Mouse (Mus musculus) cerebellum, adult (tissue): Measurements from ENCODE around the gene Ndufc2.

ENCODE experiments used
- ATAC-seq: cut with Nextera tagmentation; 2 replicates; pipeline ENCODE4 v1.9.2; 2017; ENCODE audit warnings: mild to moderate bottlenecking, moderate library complexity, mixed read lengths; ENCODE audit not compliant: insufficient number of reproducible peaks, low FRiP score, low TSS enrichment

The Ndufc2 gene

DNA sequence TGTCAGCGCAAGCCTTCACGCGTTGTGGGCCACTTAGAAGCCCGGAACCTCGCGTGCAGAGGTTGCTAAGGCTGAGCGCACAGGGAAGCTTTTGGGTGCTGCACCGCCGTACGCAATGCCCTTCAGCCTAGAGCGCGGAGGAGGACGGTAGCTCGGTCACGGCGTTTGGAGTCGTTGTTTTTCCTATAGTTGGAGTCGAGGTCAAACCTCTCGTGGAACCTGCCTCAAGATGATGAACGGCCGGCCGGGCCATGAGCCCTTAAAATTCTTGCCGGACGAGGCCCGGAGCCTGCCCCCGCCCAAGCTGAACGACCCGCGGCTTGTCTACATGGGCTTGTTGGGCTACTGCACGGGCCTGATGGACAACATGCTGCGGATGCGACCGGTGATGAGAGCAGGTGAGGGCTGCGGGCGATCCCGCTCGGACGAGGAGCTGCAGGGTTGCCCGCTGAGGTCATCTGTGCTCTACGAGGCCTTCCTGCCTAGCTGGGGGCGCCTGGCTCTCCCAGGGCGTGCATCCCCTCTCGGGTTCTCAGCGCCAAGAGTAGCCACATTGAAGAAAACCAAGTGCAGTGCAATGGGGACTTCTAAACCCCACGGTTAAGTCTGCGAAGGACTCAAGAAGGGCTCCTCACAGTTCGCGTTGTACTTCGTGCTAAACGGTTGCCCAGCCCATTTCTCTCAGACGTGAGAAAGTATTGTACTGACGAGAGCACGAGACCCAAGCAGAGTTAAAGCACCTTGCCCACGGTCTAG is at the start of gene Ndufc2:
TSS of gene Ndufc2 (plus strand) at position 44 of the 756 bp plus-strand sequence.
- peak; percentile 79 for ATAC-seq

DNA sequence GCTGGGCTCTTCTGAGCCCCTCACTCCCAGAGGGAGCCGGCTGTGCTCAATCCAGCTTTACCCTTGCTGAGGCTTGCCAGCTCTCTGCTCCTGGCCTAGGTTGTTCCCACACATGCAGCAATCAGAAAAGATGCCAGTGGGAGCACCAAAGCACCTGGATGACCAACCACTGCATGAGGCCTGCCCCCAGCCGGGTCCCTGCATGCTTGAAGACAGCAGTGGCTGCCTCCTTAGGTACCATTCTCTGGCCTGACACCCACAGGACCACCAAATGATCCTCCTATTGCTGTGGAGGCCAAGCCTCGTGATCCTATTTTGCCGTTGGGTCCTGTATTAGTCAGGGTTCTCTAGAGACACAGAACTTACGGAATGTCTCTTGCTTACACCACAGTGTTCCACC is 48.9 kb upstream of the Ndufc2 start:
- ATAC-seq, result no peak

DNA sequence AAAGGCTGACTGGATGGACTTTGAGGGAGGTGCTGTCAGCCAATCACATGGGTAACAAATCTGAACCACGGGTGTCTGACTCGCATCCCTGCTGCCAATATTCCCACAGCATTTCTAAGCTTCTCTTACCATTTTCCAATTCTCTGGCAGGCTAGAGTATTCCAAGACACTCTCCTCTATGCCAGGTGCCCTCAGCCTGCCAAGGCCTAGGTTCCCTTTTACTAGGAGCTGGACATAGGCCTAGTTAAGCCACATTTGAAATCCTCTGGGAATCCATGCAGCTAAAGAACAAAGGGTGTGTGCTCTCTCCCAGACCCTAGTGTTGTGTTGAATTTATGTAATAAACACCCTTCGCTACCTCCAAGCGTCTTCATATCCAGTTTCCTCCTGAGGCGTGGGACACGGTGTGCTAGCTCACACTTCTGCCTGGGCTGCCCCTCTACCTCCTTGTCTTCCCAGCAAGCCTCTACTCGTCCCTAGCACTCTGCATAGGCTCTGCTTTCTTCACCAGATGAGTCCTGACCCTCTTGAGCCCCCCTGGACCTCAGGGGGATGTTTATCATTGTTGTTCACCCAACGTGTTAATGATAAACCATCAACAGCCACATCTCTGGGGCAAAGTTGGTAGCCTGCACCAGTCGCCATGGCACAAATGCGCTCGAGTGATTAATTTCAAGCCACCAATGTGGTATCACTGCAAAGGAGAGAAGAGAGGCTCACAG is 47.9 kb upstream of the Ndufc2 start:
- ATAC-seq, result no peak

DNA sequence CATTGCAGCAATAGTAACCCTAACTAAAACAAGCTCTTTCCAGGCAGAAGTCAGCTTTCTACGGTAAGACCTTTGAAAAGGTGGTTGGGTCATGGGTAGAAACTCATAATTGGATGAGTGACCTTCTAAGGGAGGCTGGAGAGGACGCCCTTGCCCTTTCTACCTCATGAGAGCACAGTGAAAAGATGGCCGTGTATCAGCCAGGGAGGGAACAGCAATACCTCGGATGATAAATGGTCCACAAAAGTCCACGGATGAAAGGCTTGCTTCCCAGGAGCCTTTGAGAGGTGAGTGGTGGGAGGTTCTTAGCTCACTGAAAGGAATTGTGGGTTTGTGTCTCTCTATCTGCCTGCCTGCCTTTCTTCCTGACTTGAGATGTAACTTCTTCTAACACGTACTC is 46.4 kb upstream of the Ndufc2 start:
- no peak for ATAC-seq

GRCm38 (mm10) chr7:97355068-97355841 is 44.5 kb upstream of the Ndufc2 start:
- ATAC-seq, result no peak

DNA sequence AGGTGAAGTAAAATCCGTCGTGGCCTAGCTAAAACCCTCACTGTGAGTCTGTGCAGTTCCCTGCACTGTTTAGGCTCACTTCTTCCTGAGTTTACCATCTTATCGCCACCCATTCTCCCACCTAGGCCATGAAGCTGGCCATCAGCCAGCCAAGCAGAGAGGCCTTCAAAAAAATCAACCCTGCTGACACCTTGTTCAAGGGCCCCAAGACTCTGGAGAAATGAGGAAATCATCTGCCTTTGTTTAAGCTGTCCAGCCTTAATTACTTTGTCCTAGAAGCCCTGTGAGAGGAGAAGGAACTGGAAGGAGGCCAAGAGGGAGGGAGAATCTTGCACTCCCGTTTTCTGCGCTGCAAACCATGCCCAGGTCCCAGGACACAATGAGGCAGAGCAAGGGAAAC is 43.5 kb upstream of the Ndufc2 start:
- ATAC-seq, result no peak

DNA sequence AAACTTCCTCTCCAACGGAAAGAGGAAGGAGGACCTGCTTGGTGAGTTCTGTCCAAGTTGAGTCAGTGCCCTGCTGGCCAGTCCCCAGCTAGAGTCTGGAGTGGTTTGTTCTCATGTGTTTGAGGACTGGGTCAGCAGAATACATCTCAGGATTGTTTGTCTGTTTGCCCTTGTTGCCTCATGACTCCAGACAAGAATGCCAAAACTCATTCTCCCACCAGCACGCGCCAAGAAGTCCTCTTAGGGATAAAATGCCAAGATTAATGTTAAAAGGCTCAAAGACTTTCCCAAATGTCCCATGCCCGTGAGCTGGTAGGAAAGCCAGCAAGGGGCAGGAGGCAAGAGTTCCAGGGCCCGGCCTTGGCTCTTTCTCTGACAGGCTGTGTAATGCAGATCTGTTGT is 42.9 kb upstream of the Ndufc2 start:
- ATAC-seq, result no peak

- ATAC-seq, result no peak
Measured at GRCm38 (mm10) chr7:97357840-97358239, 42.0 kb upstream of the Ndufc2 start.

DNA sequence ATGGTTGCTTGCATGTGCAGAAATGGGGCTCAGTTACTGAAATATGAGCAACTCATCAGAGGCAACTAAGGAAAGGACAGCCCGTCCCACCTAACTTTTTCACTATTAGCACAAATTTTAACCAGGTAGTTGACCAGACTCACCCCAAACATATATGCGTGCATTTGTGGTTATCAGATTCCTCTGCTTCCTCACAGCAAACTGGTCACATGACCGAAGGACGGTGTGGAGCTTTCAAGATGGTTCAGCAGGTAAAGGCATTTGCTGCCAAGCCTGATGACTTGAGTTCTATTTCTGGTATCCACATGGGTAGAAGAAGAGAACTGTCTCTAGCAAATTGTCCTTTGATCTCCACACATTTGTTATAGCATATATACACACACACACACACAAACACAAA is 41.5 kb upstream of the Ndufc2 start:
- no peak for ATAC-seq

DNA sequence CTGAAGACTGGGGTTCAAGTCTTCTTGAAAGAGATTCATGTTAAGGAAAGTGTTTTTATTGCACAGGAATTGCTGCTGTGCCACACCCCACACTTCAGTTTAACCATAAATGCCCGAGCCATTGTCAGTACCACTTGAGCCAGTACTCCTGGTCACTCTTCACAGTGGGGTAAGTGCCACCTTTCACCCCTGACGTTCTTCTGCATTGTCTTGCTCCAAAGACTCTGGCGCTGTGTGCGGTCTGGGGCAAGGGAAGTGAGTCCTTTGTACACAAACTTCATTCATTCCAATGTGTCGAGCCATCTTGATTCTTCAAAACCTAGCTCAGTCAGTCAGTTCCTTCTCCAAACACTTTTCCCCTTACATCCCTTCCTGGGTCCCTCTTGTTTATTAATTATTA is 39.6 kb upstream of the Ndufc2 start:
- ATAC-seq, result no peak

DNA sequence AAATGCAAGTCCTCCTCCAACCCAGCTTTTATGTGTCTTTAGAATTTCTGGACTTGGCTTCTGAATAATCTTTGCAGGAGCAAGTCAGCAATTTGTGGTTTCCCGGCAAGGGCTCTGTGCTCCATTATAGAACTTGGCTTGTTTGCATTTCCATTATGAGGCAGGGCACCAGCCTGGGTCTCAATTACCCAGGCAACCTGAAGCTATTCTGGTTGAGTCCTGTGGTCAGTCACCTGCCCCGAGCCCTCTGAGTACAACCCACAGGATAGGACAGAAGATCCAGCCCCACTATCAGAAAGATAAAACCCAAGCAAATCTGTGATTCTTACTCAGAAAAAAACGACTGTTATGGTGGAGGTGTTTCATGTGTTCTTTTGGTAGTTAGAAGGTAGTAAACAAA is 38.8 kb upstream of the Ndufc2 start:
- no peak for ATAC-seq

DNA sequence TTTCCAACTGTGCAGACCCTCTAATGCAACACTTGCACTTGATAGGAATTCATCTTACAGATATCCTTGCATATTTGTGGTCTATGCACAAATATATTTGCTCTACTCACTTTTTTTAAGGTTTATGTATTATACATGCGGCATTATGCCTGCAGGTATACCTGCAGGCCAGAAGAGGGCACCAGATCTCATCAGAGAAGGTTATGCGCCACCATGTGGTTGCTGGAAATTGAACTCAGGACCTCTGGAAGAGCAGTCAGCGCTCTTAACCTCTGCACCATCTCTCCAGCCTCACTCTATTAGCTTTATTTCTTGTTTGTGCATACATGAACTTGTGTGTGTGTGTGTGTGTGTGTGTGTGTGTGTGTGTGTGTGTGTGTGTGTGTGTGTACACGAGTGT is 38.3 kb upstream of the Ndufc2 start:
- ATAC-seq, result no peak

DNA sequence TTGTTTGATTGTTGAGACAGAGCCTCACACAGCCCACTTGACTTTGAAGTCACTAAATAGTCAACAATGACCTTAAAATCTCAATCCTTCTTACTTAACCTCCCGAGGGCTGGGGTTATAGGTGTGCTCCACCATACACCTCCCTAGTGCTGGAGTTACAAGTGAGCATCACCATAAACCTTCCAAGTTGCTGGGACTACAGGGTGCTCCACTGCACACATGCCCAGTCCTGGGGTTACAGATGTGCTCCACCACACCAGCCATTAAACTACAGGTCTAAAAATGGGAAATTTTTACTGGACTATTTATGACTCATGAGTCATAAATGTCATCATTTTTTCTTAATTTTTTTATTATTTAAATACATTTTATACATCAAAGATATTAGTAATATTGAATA is 33.9 kb upstream of the Ndufc2 start:
- no peak for ATAC-seq

DNA sequence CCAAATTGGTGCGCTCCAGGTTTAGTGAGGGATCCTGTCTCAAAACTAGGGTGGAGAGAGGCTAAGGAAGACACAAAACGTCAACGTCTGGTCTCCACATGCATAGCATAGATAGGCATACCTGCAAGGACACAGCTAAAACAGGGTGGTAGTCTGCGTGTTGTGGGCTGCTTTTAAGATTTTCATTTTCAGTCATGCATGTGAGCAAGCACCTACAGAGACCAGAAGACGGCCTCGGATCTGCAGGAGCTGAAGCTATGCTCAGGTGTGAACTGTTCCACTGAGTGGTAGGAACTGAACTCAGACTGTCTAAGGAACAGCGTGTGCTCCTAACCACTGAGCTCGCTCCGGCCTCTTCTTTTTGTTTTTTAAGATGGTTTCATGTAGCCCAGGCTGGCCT is 24.7 kb upstream of the Ndufc2 start:
- ATAC-seq, result no peak

DNA sequence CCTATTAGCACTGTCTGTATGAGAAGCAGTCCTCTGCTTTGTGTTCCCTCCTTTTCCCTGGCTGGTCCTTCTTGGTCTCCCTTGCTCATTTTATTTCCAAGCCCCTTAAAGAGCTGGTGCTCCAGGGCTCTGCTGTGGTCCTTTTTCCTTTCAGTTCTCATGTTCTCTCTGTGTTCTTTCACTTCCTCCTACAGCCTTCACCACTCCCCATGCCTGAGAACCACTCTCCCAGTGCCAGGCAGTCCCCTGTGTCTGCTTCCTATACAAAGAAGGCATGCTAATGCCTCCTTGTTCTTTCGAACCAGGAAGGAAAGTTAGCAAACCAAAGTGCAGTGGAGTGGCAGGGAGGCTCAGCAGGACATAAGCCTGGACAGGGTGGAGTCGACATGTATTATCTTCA is 23.9 kb upstream of the Ndufc2 start:
- ATAC-seq, result no peak

- ATAC-seq, result no peak
Measured at GRCm38 (mm10) chr7:97379304-97379703, 20.5 kb upstream of the Ndufc2 start.

DNA sequence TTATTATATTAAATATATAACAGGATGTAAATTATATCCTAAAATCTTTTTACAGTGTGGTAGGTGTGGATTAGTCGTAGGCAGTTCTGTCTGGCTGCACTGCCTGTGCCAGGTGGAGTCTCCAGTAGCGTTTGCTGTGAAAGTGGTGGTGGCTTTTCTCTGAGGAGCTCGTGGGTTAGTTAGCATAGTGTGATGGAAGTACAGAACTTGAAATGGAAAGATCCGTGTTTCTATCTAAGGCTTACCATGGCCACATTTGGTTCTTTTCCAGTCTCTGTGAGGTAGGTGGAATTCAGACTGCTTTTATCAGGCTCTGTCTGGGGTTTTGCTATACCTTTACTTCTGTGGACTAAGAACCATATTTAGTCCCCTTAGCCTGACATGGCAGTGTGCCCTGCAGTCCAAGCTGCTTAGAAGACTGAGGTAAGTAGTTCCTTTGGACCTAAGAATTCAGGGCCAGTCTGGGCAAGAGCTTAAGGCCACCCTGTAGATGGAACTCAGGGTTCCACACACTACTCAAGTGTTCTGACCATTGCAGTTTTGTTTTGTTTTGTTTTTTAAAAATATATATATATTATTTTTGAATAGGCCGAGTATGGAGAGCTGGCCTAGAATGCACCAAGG is 19.2 kb upstream of the Ndufc2 start:
- no peak for ATAC-seq

GRCm38 (mm10) chr7:97382661-97383060 is 17.1 kb upstream of the Ndufc2 start:
- ATAC-seq, result no peak

- ATAC-seq, result no peak
Measured at GRCm38 (mm10) chr7:97383496-97384132, 16.2 kb upstream of the Ndufc2 start.

DNA sequence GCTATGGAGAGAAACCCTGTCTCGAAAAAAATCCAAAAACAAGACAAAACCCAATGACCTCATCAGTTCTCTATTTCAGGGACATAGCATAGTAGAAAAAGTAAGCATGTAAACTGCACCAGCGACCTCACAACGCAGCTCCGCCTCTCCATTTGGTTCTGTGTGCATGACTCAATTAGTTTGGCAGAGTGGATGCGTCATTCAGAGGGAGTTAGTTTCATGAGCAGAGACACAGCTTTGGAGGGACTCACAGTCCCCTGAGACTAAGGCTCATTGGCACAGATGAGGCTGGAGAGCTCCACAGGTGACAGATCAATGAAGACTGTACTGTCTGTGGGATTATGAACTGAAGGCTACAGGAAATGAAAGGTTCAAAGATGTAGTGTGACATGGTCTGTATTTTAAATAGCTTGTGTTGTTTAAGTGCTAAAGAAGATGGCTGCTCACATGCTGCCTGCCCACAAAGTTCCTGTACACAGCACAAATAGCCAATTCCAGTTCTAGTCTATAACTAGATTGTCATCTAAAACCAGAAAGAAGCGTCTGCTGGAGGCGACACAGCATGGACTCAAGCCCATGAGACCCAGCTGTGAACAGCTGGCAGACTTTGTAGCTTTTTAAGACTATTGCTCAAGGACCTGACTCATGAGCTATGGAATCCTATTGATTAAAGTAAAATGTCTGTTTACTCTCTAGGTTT is 13.5 kb upstream of the Ndufc2 start:
- no peak for ATAC-seq
